Mouse (Mus musculus) heart, embryonic 16.5 days (tissue): ENCODE measurements around the gene Olfr704. TPM values are rescaled to one million over a fixed set of nuclear protein-coding genes. Genes with fewer than 3 reads are reported as not detected.
"Not testable (repeated sequence)": the region's sequence is repeated elsewhere in the genome, so short reads cannot be mapped to it uniquely, and the experiment has no call there.

ENCODE experiments used
- ATAC-seq: fragments of 200-750 bp; cut with Nextera tagmentation; replicated peaks from 2 replicates; pipeline ENCODE4 v1.8.0; 2017; ENCODE audit warnings: moderate number of reproducible peaks; ENCODE audit not compliant: insufficient read depth, low FRiP score; ENCODE audit errors: extremely low read depth
- H3K27ac ChIP-seq: fragments of 300-500 bp; sonication (generic); 2 replicates; pipeline ENCODE4 v1.5.1; 2014; ENCODE audit warnings: mild to moderate bottlenecking, low read length, control low read depth, moderate library complexity
- H3K27me3 ChIP-seq: fragments of 300-500 bp; sonication (generic); 2 replicates; pipeline ENCODE4 v1.6.1; 2014; ENCODE audit warnings: low read length, mixed read lengths; ENCODE audit not compliant: control insufficient read depth, insufficient read depth
- H3K36me3 ChIP-seq: fragments of 300-500 bp; sonication (generic); 2 replicates; pipeline ENCODE4 v1.6.1; 2014; ENCODE audit not compliant: control insufficient read depth, insufficient read depth
- H3K4me1 ChIP-seq: fragments of 300-500 bp; sonication (generic); 2 replicates; pipeline ENCODE4 v1.6.1; 2014; ENCODE audit warnings: low read length, mixed read lengths; ENCODE audit not compliant: control insufficient read depth, insufficient read depth
- H3K4me2 ChIP-seq: fragments of 300-500 bp; sonication (generic); 2 replicates; pipeline ENCODE4 v1.6.1; 2014; ENCODE audit warnings: low read depth, mild to moderate bottlenecking, control low read depth, low read length
- H3K4me3 ChIP-seq: fragments of 300-500 bp; sonication (generic); 2 replicates; pipeline ENCODE4 v1.5.1; 2014; ENCODE audit warnings: mild to moderate bottlenecking, control low read depth, low read length
- H3K9ac ChIP-seq: fragments of 300-500 bp; sonication (generic); 2 replicates; pipeline ENCODE4 v1.6.1; 2014; ENCODE audit warnings: low read length, control low read depth
- H3K9me3 ChIP-seq: fragments of 300-500 bp; sonication (generic); replicated peaks from 2 replicates; pipeline ENCODE4 v1.6.1; 2016; ENCODE audit warnings: low read length; ENCODE audit not compliant: control insufficient read depth
- WGBS: fragments of 180-500 bp; shearing (Covaris S2); extraction: QIAGEN DNeasy Blood & Tissue Kit; methylation state at CpG from one replicate; pipeline ENCODE4 v1.1.7; 2014; 5-methylcytosine and 5-hydroxymethylcytosine counted together
- polyA plus RNA-seq: library from polyadenylated mRNA; unstranded; fragments of >200 nt; fragmentation: Nextera tagmentation; extraction: Ambion mirVana; gene quantifications from 2 replicates; pipeline ENCODE4 v1.2.1, GENCODE M21; 2015

Olfr704 gene
- not detected in 2 replicates for polyA plus RNA-seq

- no peaks in the 10 kb centered on the region; the same call in 1 of the 2 replicates for H3K9me3 ChIP-seq
- no peak for ATAC-seq
Observed at GRCm38 (mm10) chr7:106862885-106863284, at the start of gene Olfr704. TSS of gene Olfr704 (plus strand) at chr7:106863185.

GRCm38 (mm10) chr7:106813829-106814228 lies 49.2 kb upstream of the Olfr704 start, which contains the start of gene Olfr701:
TSS of gene Olfr701 (plus strand) at chr7:106814129.
- WGBS: 61% methylated on average over 2 of the region's 2 CpGs
- no peak within 1 kb of the TSS for H3K27ac ChIP-seq
- H3K27me3 ChIP-seq: no peaks in the 10 kb centered on the region
- H3K4me3 ChIP-seq: no peak within 1 kb of the TSS
- H3K36me3 ChIP-seq: no peaks in the 10 kb centered on the region
- H3K4me2 ChIP-seq: no peak within 1 kb of the TSS
- ATAC-seq: no peak
- H3K9me3 ChIP-seq: no peaks in the 10 kb centered on the region
- no peak within 1 kb of the TSS for H3K9ac ChIP-seq
- H3K4me1 ChIP-seq: no peaks in the 10 kb centered on the region

More at GRCm38 (mm10) chr7:106862885-106863284, at the start of gene Olfr704:
- no peak within 1 kb of the TSS for H3K4me2 ChIP-seq
- no peaks in the 10 kb centered on the region for H3K27me3 ChIP-seq
- H3K36me3 ChIP-seq: no peaks in the 10 kb centered on the region
- no peak within 1 kb of the TSS for H3K27ac ChIP-seq
- no peak within 1 kb of the TSS for H3K4me3 ChIP-seq
- H3K9ac ChIP-seq: no peak within 1 kb of the TSS
- H3K4me1 ChIP-seq: no peaks in the 10 kb centered on the region

GRCm38 (mm10) chr7:106815775-106816174 lies 47.2 kb upstream of the Olfr704 start:
- ATAC-seq: no peak
- no peaks in the 10 kb centered on the region for H3K9me3 ChIP-seq
- WGBS: 30% methylated on average over 2 of the region's 2 CpGs

GRCm38 (mm10) chr7:106818414-106818813 lies 44.6 kb upstream of the Olfr704 start:
- H3K36me3 ChIP-seq: no peaks in the 10 kb centered on the region
- H3K27ac ChIP-seq: no peak overlapping the region
- no peaks in the 10 kb centered on the region for H3K9me3 ChIP-seq
- H3K4me3 ChIP-seq: no peak overlapping the region
- ATAC-seq: no peak
- no peaks in the 10 kb centered on the region for H3K4me1 ChIP-seq
- no peaks in the 10 kb centered on the region for H3K27me3 ChIP-seq
- H3K9ac ChIP-seq: no peak overlapping the region
- no peak overlapping the region for H3K4me2 ChIP-seq

More at GRCm38 (mm10) chr7:106815775-106816174, 47.2 kb upstream of the Olfr704 start:
- Histone ChIP-seq H3K4me2 (no peak overlapping the region), H3K27ac (no peak overlapping the region), H3K4me3 (no peak overlapping the region), H3K27me3 (no peaks in the 10 kb centered on the region), H3K36me3 (no peaks in the 10 kb centered on the region), H3K4me1 (no peaks in the 10 kb centered on the region), H3K9ac (no peak overlapping the region)

- Histone ChIP-seq H3K9me3 (no peaks in the 10 kb centered on the region), H3K36me3 (no peaks in the 10 kb centered on the region), H3K4me3 (no peak within 1 kb of the TSS), H3K4me1 (no peaks in the 10 kb centered on the region), H3K4me2 (no peak within 1 kb of the TSS), H3K27ac (no peak within 1 kb of the TSS), H3K9ac (no peak within 1 kb of the TSS), H3K27me3 (no peaks in the 10 kb centered on the region)
- no peak for ATAC-seq
Observed at GRCm38 (mm10) chr7:106833793-106834192, 29.2 kb upstream of the Olfr704 start, which contains the start of gene Olfr702. TSS of gene Olfr702 (minus strand) at chr7:106833893.

GRCm38 (mm10) chr7:106843060-106843459 lies 19.9 kb upstream of the Olfr704 start, which contains the start of gene Olfr703:
TSS of gene Olfr703 (plus strand) at chr7:106843360.
- Histone ChIP-seq H3K4me3 (no peak within 1 kb of the TSS), H3K9ac (no peak within 1 kb of the TSS), H3K27me3 (no peaks in the 10 kb centered on the region), H3K9me3 (no peaks in the 10 kb centered on the region), H3K27ac (no peak within 1 kb of the TSS), H3K4me2 (no peak within 1 kb of the TSS), H3K36me3 (no peaks in the 10 kb centered on the region), H3K4me1 (no peaks in the 10 kb centered on the region)
- 61% methylated on average over 2 of the region's 2 CpGs for WGBS
- no peak for ATAC-seq

GRCm38 (mm10) chr7:106876791-106877190 lies 13.8 kb downstream of the Olfr704 start, which contains the start of gene Olfr705:
TSS of gene Olfr705 (minus strand) at chr7:106876891.
- ATAC-seq: no peak
- Histone ChIP-seq H3K4me2 (no peak within 1 kb of the TSS), H3K4me3 (no peak within 1 kb of the TSS), H3K4me1 (no peaks in the 10 kb centered on the region), H3K27me3 (no peaks in the 10 kb centered on the region), H3K27ac (no peak within 1 kb of the TSS), H3K9me3 (no peaks in the 10 kb centered on the region), H3K36me3 (no peaks in the 10 kb centered on the region), H3K9ac (no peak within 1 kb of the TSS)
- 68% methylated on average over 3 of the region's 3 CpGs for WGBS

GRCm38 (mm10) chr7:106888062-106888461 lies 25.1 kb downstream of the Olfr704 start, which contains the start of gene Olfr706:
TSS of gene Olfr706 (minus strand) at chr7:106888162.
- no peak within 1 kb of the TSS for H3K27ac ChIP-seq
- H3K4me1 ChIP-seq: no peaks in the 10 kb centered on the region
- H3K27me3 ChIP-seq: no peaks in the 10 kb centered on the region
- ATAC-seq: no peak
- WGBS: 63% methylated on average over 2 of the region's 2 CpGs
- no peak within 1 kb of the TSS for H3K9ac ChIP-seq
- H3K4me3 ChIP-seq: no peak within 1 kb of the TSS
- H3K4me2 ChIP-seq: no peak within 1 kb of the TSS
- H3K9me3 ChIP-seq: no peaks in the 10 kb centered on the region
- no peaks in the 10 kb centered on the region for H3K36me3 ChIP-seq

GRCm38 (mm10) chr7:106901141-106901540 lies 38.2 kb downstream of the Olfr704 start, which contains the start of gene Olfr707:
TSS of gene Olfr707 (minus strand) at chr7:106901241.
- H3K27me3 ChIP-seq, H3K9ac ChIP-seq, H3K4me1 ChIP-seq, H3K4me3 ChIP-seq, H3K4me2 ChIP-seq, H3K9me3 ChIP-seq, ATAC-seq, H3K36me3 ChIP-seq, H3K27ac ChIP-seq: not testable (repeated sequence)
- WGBS: 72% methylated on average over 3 of the region's 3 CpGs
